Mouse (Mus musculus) thymus, adult 2 months (tissue): ENCODE data around the gene Meis3.

ENCODE experiments used
- CTCF ChIP-seq: fragments of 200-500 bp; IDR thresholded peaks from 2 replicates; pipeline ENCODE4 v1.5.1; 2012; ENCODE audit warnings: mild to moderate bottlenecking, control low read depth, low read length, moderate library complexity, borderline replicate concordance; ENCODE audit not compliant: control insufficient read depth, poor library complexity, insufficient read depth; ENCODE audit errors: extremely low read depth
- POLR2A ChIP-seq: fragments of 200-500 bp; IDR thresholded peaks from 2 replicates; pipeline ENCODE4 v1.6.1; 2012; ENCODE audit warnings: mild to moderate bottlenecking, low read length, control low read depth, moderate library complexity; ENCODE audit not compliant: control insufficient read depth, poor library complexity, insufficient read depth; ENCODE audit errors: extremely low read depth

DNA sequence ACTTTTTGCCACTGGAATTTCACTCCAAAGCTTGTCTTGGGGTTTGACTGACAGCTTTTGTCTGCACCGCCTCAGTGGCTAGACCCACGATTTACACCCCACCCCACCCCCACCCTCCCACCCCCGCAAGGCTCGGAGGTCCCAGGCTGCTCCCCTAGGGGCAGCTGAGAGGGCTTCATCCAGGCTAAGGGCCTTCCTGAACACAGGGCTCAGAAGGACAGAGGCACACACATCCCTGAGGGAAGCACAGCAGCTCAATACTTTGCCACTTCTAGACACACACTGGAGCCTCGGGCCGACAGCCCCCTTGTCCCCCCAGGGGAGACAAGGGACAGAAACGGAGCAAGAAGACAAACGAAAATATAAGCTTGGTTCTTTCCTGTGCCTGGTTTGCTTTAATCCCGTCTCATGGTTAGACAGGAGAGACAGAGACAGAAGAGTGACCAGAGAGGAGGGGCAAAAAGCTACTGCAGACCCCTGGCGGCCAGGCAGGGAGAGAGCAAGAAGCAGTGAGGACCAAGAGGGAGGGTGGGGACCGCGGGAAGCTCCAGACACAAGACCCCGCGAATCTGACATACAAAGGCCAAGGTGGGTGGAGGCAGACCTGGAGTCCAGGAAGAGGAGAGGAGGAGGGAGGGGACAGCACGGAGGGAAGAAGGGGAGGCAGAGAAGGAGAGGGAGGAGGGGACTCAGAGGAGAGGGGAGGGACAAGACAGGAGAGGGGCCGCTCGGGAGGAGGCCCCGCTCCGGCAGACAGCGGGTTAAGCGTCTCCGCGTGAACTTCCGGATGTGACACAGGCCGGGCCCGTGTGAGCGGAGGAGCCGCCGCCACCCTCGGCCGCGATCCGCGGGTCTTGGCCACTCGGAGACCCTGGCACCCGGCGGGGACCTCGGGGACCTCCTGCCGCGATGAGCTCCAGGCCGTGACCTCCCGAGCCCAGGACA lies at the start of gene Meis3:
- TF ChIP-seq POLR2A (no peak), CTCF (peak; percentile 79; the same call in 1 of the 2 replicates)
